Mouse (Mus musculus): ENCODE measurements around the gene Fcho2.

The Fcho2 gene

GRCm38 (mm10) chr13:98803699-98804098 is 11.6 kb downstream of the Fcho2 start:
- no peak for DNase-seq

- no peak for DNase-seq
Measured at GRCm38 (mm10) chr13:98802957-98803356, 12.3 kb downstream of the Fcho2 start.

GRCm38 (mm10) chr13:98795511-98795910 is 19.7 kb downstream of the Fcho2 start:
- DNase-seq: no peak

GRCm38 (mm10) chr13:98792864-98793263 is 22.4 kb downstream of the Fcho2 start:
- no peak for DNase-seq

- DNase-seq: no peak
Measured at GRCm38 (mm10) chr13:98791693-98792092, 23.6 kb downstream of the Fcho2 start.

GRCm38 (mm10) chr13:98786970-98787685 is 28.1 kb downstream of the Fcho2 start:
- no peak for DNase-seq

- DNase-seq: no peak
Measured at GRCm38 (mm10) chr13:98777959-98778358, 37.3 kb downstream of the Fcho2 start.

- no peak for DNase-seq
Measured at GRCm38 (mm10) chr13:98771484-98771883, 43.8 kb downstream of the Fcho2 start.

- DNase-seq: peak; percentile 82
Measured at GRCm38 (mm10) chr13:98768329-98768728, 46.9 kb downstream of the Fcho2 start.

GRCm38 (mm10) chr13:98761771-98762170 is 53.5 kb downstream of the Fcho2 start:
- DNase-seq: no peak

GRCm38 (mm10) chr13:98755886-98756285 is 59.4 kb downstream of the Fcho2 start:
- DNase-seq: no peak

GRCm38 (mm10) chr13:98744679-98745078 is 70.6 kb downstream of the Fcho2 start:
- no peak for DNase-seq

- DNase-seq: no peak
Measured at GRCm38 (mm10) chr13:98743829-98744228, 71.4 kb downstream of the Fcho2 start.

GRCm38 (mm10) chr13:98743214-98743613 is 72.0 kb downstream of the Fcho2 start:
- no peak for DNase-seq

- no peak for DNase-seq
Measured at GRCm38 (mm10) chr13:98738213-98738612, 77.0 kb downstream of the Fcho2 start.

- no peak for DNase-seq
Measured at GRCm38 (mm10) chr13:98733292-98733691, 82.0 kb downstream of the Fcho2 start.

- DNase-seq: peak; percentile 36
Measured at GRCm38 (mm10) chr13:98729271-98730062, 85.8 kb downstream of the Fcho2 start.

GRCm38 (mm10) chr13:98726494-98726893 is 88.8 kb downstream of the Fcho2 start:
- DNase-seq: peak; percentile 55

- no peak for DNase-seq
Measured at GRCm38 (mm10) chr13:98723430-98723829, 91.8 kb downstream of the Fcho2 start.

- no peak for DNase-seq
Measured at GRCm38 (mm10) chr13:98722296-98722695, 93.0 kb downstream of the Fcho2 start.

- no peak for DNase-seq
Measured at GRCm38 (mm10) chr13:98716176-98716575, 99.1 kb downstream of the Fcho2 start.

- DNase-seq: peak; percentile 51
Measured at GRCm38 (mm10) chr13:98715443-98715990, 99.7 kb downstream of the Fcho2 start.

GRCm38 (mm10) chr13:98710655-98711054 is 104.6 kb downstream of the Fcho2 start:
- no peak for DNase-seq

- no peak for DNase-seq
Measured at GRCm38 (mm10) chr13:98710236-98710635, 105.0 kb downstream of the Fcho2 start.
